Mouse (Mus musculus): ENCODE data around the gene Hspb7. TPM values are rescaled to one million over a fixed set of nuclear protein-coding genes. Genes with fewer than 3 reads are reported as not detected.

Gene Hspb7
- polyA plus RNA-seq, 1 experiment from 2014 or later = not detected

- 90% methylated on average over 4 of the region's 4 CpGs for WGBS
Observed at GRCm38 (mm10) chr4:141460481-141460880, 39.9 kb downstream of the Hspb7 start.

GRCm38 (mm10) chr4:141461088-141461487, 40.5 kb downstream of the Hspb7 start:
- no peak for ATAC-seq (ENCODE audit: low FRiP score, low TSS enrichment)
- H3K36me3 ChIP-seq (ENCODE audit: control insufficient read depth, insufficient read depth, low read length) = peaks cover 53% of the 10 kb centered on the region
- peaks cover 16% of the 10 kb centered on the region for H3K4me1 ChIP-seq (ENCODE audit: control insufficient read depth, insufficient read depth, low read length)
- 66% methylated on average over 12 of the region's 12 CpGs for WGBS
- no peak overlapping the region for H3K4me3 ChIP-seq (ENCODE audit: low read length)
- no peak overlapping the region for H3K9ac ChIP-seq (ENCODE audit: low read depth, low read length)
- H3K4me2 ChIP-seq (replicated peaks; ENCODE audit: low read depth, low read length) = no peak overlapping the region
- no peak overlapping the region for H3K27ac ChIP-seq (ENCODE audit: low read depth, low read length)
- no peaks in the 10 kb centered on the region for H3K27me3 ChIP-seq (ENCODE audit: control insufficient read depth, insufficient read depth, low read length)
- no peaks in the 10 kb centered on the region for H3K9me3 ChIP-seq (ENCODE audit: control insufficient read depth, low read length)

More at GRCm38 (mm10) chr4:141460481-141460880, 39.9 kb downstream of the Hspb7 start:
- ATAC-seq (ENCODE audit: low FRiP score, low TSS enrichment) = no peak
- no peak overlapping the region for H3K27ac ChIP-seq (ENCODE audit: low read depth, low read length)
- H3K4me2 ChIP-seq (replicated peaks; ENCODE audit: low read depth, low read length) = no peak overlapping the region
- no peak overlapping the region for H3K4me3 ChIP-seq (ENCODE audit: low read length)
- H3K36me3 ChIP-seq (ENCODE audit: control insufficient read depth, insufficient read depth, low read length) = peaks cover 47% of the 10 kb centered on the region
- no peaks in the 10 kb centered on the region for H3K9me3 ChIP-seq (ENCODE audit: control insufficient read depth, low read length)
- H3K4me1 ChIP-seq (ENCODE audit: control insufficient read depth, insufficient read depth, low read length) = peaks cover 16% of the 10 kb centered on the region
- H3K9ac ChIP-seq (ENCODE audit: low read depth, low read length) = no peak overlapping the region
- H3K27me3 ChIP-seq (ENCODE audit: control insufficient read depth, insufficient read depth, low read length) = no peaks in the 10 kb centered on the region

- no peak overlapping the region for H3K9ac ChIP-seq (ENCODE audit: low read depth, low read length)
- H3K4me3 ChIP-seq (ENCODE audit: low read length) = no peak overlapping the region
- ATAC-seq (ENCODE audit: low FRiP score, low TSS enrichment) = no peak
- H3K4me1 ChIP-seq (ENCODE audit: control insufficient read depth, insufficient read depth, low read length) = peaks cover 16% of the 10 kb centered on the region
- H3K4me2 ChIP-seq (replicated peaks; ENCODE audit: low read depth, low read length) = no peak overlapping the region
- 91% methylated on average over 12 of the region's 12 CpGs for WGBS
- H3K27me3 ChIP-seq (ENCODE audit: control insufficient read depth, insufficient read depth, low read length) = no peaks in the 10 kb centered on the region
- no peak overlapping the region for H3K27ac ChIP-seq (ENCODE audit: low read depth, low read length)
- H3K36me3 ChIP-seq (ENCODE audit: control insufficient read depth, insufficient read depth, low read length) = peaks cover 58% of the 10 kb centered on the region
- no peaks in the 10 kb centered on the region for H3K9me3 ChIP-seq (ENCODE audit: control insufficient read depth, low read length)
Observed at GRCm38 (mm10) chr4:141461576-141461975, 41.0 kb downstream of the Hspb7 start.

- WGBS = 84% methylated on average over 13 of the region's 14 CpGs
Observed at GRCm38 (mm10) chr4:141463472-141463871, 42.9 kb downstream of the Hspb7 start.

GRCm38 (mm10) chr4:141464722-141465121, 44.1 kb downstream of the Hspb7 start:
- no peaks in the 10 kb centered on the region for H3K27me3 ChIP-seq (ENCODE audit: control insufficient read depth, insufficient read depth, low read length)
- no peak overlapping the region for H3K9ac ChIP-seq (ENCODE audit: low read depth, low read length)
- ATAC-seq (ENCODE audit: low FRiP score, low TSS enrichment) = no peak
- no peak overlapping the region for H3K27ac ChIP-seq (ENCODE audit: low read depth, low read length)
- no peaks in the 10 kb centered on the region for H3K4me1 ChIP-seq (ENCODE audit: control insufficient read depth, insufficient read depth, low read length)
- no peak overlapping the region for H3K4me2 ChIP-seq (replicated peaks; ENCODE audit: low read depth, low read length)
- 82% methylated on average over 16 of the region's 16 CpGs for WGBS
- no peak overlapping the region for H3K4me3 ChIP-seq (ENCODE audit: low read length)
- peaks cover 84% of the 10 kb centered on the region for H3K36me3 ChIP-seq (ENCODE audit: control insufficient read depth, insufficient read depth, low read length)
- no peaks in the 10 kb centered on the region for H3K9me3 ChIP-seq (ENCODE audit: control insufficient read depth, low read length)

More at GRCm38 (mm10) chr4:141463472-141463871, 42.9 kb downstream of the Hspb7 start:
- H3K4me3 ChIP-seq (ENCODE audit: low read length) = no peak overlapping the region
- ATAC-seq (ENCODE audit: low FRiP score, low TSS enrichment) = no peak
- H3K36me3 ChIP-seq (ENCODE audit: control insufficient read depth, insufficient read depth, low read length) = peaks cover 75% of the 10 kb centered on the region
- H3K27ac ChIP-seq (ENCODE audit: low read depth, low read length) = no peak overlapping the region
- H3K4me1 ChIP-seq (ENCODE audit: control insufficient read depth, insufficient read depth, low read length) = peaks cover 7% of the 10 kb centered on the region
- no peak overlapping the region for H3K9ac ChIP-seq (ENCODE audit: low read depth, low read length)
- H3K4me2 ChIP-seq (replicated peaks; ENCODE audit: low read depth, low read length) = no peak overlapping the region
- H3K9me3 ChIP-seq (ENCODE audit: control insufficient read depth, low read length) = no peaks in the 10 kb centered on the region
- H3K27me3 ChIP-seq (ENCODE audit: control insufficient read depth, insufficient read depth, low read length) = no peaks in the 10 kb centered on the region

- Histone ChIP-seq H3K27ac (ENCODE audit: low read depth, low read length) (no peak overlapping the region), H3K27me3 (ENCODE audit: control insufficient read depth, insufficient read depth, low read length) (no peaks in the 10 kb centered on the region), H3K4me1 (ENCODE audit: control insufficient read depth, insufficient read depth, low read length) (no peaks in the 10 kb centered on the region), H3K4me3 (ENCODE audit: low read length) (no peak overlapping the region), H3K36me3 (ENCODE audit: control insufficient read depth, insufficient read depth, low read length) (peaks cover 85% of the 10 kb centered on the region), H3K9me3 (ENCODE audit: control insufficient read depth, low read length) (no peaks in the 10 kb centered on the region), H3K9ac (ENCODE audit: low read depth, low read length) (no peak overlapping the region), H3K4me2 (replicated peaks; ENCODE audit: low read depth, low read length) (no peak overlapping the region)
- ATAC-seq (ENCODE audit: low FRiP score, low TSS enrichment) = no peak
- 88% methylated on average over 34 of the region's 34 CpGs for WGBS
Observed at GRCm38 (mm10) chr4:141465512-141466288, 45.1 kb downstream of the Hspb7 start.

- Histone ChIP-seq H3K4me2 (replicated peaks; ENCODE audit: low read depth, low read length) (no peak overlapping the region), H3K9ac (ENCODE audit: low read depth, low read length) (no peak overlapping the region), H3K9me3 (ENCODE audit: control insufficient read depth, low read length) (no peaks in the 10 kb centered on the region), H3K36me3 (ENCODE audit: control insufficient read depth, insufficient read depth, low read length) (peaks cover 90% of the 10 kb centered on the region), H3K27ac (ENCODE audit: low read depth, low read length) (no peak overlapping the region), H3K4me3 (ENCODE audit: low read length) (no peak overlapping the region), H3K4me1 (ENCODE audit: control insufficient read depth, insufficient read depth, low read length) (no peaks in the 10 kb centered on the region), H3K27me3 (ENCODE audit: control insufficient read depth, insufficient read depth, low read length) (no peaks in the 10 kb centered on the region)
- ATAC-seq (ENCODE audit: low FRiP score, low TSS enrichment) = no peak
- 88% methylated on average over 16 of the region's 16 CpGs for WGBS
Observed at GRCm38 (mm10) chr4:141466289-141466795, 45.8 kb downstream of the Hspb7 start.

GRCm38 (mm10) chr4:141466844-141467580, 46.4 kb downstream of the Hspb7 start:
- 82% methylated on average over 15 of the region's 15 CpGs for WGBS
- no peak for ATAC-seq (ENCODE audit: low FRiP score, low TSS enrichment)

GRCm38 (mm10) chr4:141467581-141467927, 47.0 kb downstream of the Hspb7 start:
- Histone ChIP-seq H3K4me3 (ENCODE audit: low read length) (no peak overlapping the region), H3K4me1 (ENCODE audit: control insufficient read depth, insufficient read depth, low read length) (no peaks in the 10 kb centered on the region), H3K27me3 (ENCODE audit: control insufficient read depth, insufficient read depth, low read length) (no peaks in the 10 kb centered on the region), H3K27ac (ENCODE audit: low read depth, low read length) (no peak overlapping the region), H3K36me3 (ENCODE audit: control insufficient read depth, insufficient read depth, low read length) (peaks cover 95% of the 10 kb centered on the region), H3K9ac (ENCODE audit: low read depth, low read length) (no peak overlapping the region), H3K9me3 (ENCODE audit: control insufficient read depth, low read length) (no peaks in the 10 kb centered on the region), H3K4me2 (replicated peaks; ENCODE audit: low read depth, low read length) (no peak overlapping the region)
- 82% methylated on average over 6 of the region's 6 CpGs for WGBS
- ATAC-seq (ENCODE audit: low FRiP score, low TSS enrichment) = no peak

More at GRCm38 (mm10) chr4:141466844-141467580, 46.4 kb downstream of the Hspb7 start:
- Histone ChIP-seq H3K9me3 (ENCODE audit: control insufficient read depth, low read length) (no peaks in the 10 kb centered on the region), H3K9ac (ENCODE audit: low read depth, low read length) (no peak overlapping the region), H3K27ac (ENCODE audit: low read depth, low read length) (no peak overlapping the region), H3K27me3 (ENCODE audit: control insufficient read depth, insufficient read depth, low read length) (no peaks in the 10 kb centered on the region), H3K4me1 (ENCODE audit: control insufficient read depth, insufficient read depth, low read length) (no peaks in the 10 kb centered on the region), H3K36me3 (ENCODE audit: control insufficient read depth, insufficient read depth, low read length) (peaks cover 94% of the 10 kb centered on the region), H3K4me2 (replicated peaks; ENCODE audit: low read depth, low read length) (no peak overlapping the region), H3K4me3 (ENCODE audit: low read length) (no peak overlapping the region)
